In genomic region chr4:45759411-45759810, GRCm38 (mm10) we compare ENCODE assay signal across 26 mouse cellular contexts. TPM values are rescaled to one million over a fixed set of nuclear protein-coding genes. Genes with fewer than 3 reads are reported as not detected.
DNase-seq lines count a peak whose midpoint lies in the region; ATAC-seq lines count a peak whose summit lies in the region.
"Had no signal": no experiment of that assay in that cellular context is flagged by ENCODE, and none has a peak within 500 bp of the region (broad histone marks: within the 10 kb centered on the region; RNA-seq: fewer than 3 reads in every experiment).

No protein-coding gene starts in this region.

- DNase-seq in midbrain, embryonic 10.5 days (ENCODE audit: low spot score), result no peak
- no peak for DNase-seq in midbrain, embryonic 11.5 days (ENCODE audit: low spot score, missing footprints)
- peak; percentile 55 for DNase-seq in ZHBTc4 (ENCODE audit: low read depth, low spot score)
- no peak for DNase-seq in thymus, postnatal 25 days
- no peak for DNase-seq in adrenal gland, adult 8-10 months
- DNase-seq: adrenal gland, postnatal 36 days; B cell, adult 2 months; cerebellum, adult 2 months; gastrocnemius, postnatal 10 days; heart, postnatal 10 days; kidney, adult 18-20 months; kidney, postnatal 36 days; left cerebral cortex, postnatal 4 days; liver, embryonic 13.5 days; lung, adult 18-20 months; right cerebral cortex, adult 18-20 months; spleen, adult 18-20 months had no signal

- H3K9me3 ChIP-seq in midbrain, embryonic 10.5 days (replicated peaks), result no peaks in the 10 kb centered on the region; the same call in 1 of the 2 replicates
- no peaks in the 10 kb centered on the region for H3K9me3 ChIP-seq in midbrain, embryonic 11.5 days (ENCODE audit: control insufficient read depth, low read length)
- H3K9me3 ChIP-seq in forebrain, embryonic 15.5 days, result no peaks in the 10 kb centered on the region
- H3K9me3 ChIP-seq: embryonic facial prominence, embryonic 12.5 days; heart, embryonic 13.5 days; limb, embryonic 15.5 days; liver, embryonic 13.5 days had no signal

- no peak overlapping the region for H3K4me2 ChIP-seq in midbrain, embryonic 11.5 days
- no peak overlapping the region for H3K4me2 ChIP-seq in forebrain, embryonic 15.5 days (replicated peaks)
- H3K4me2 ChIP-seq: embryonic facial prominence, embryonic 12.5 days; heart, embryonic 13.5 days; limb, embryonic 15.5 days; liver, embryonic 13.5 days had no signal

- no peak overlapping the region for H3K4me3 ChIP-seq in midbrain, embryonic 10.5 days
- H3K4me3 ChIP-seq in midbrain, embryonic 11.5 days (ENCODE audit: low read depth, low read length), result no peak overlapping the region
- H3K4me3 ChIP-seq in forebrain, embryonic 15.5 days, result no peak overlapping the region
- H3K4me3 ChIP-seq: embryonic facial prominence, embryonic 12.5 days; heart, embryonic 13.5 days; layer of hippocampus, adult 2 months; limb, embryonic 15.5 days; liver, embryonic 13.5 days had no signal

- H3K27ac ChIP-seq in midbrain, embryonic 10.5 days (replicated peaks), result peak overlapping the region; percentile 60; the same call in 1 of the 2 replicates
- H3K27ac ChIP-seq in midbrain, embryonic 11.5 days (ENCODE audit: low read depth, low read length), result no peak overlapping the region
- peak overlapping the region; percentile 64 for H3K27ac ChIP-seq in forebrain, embryonic 15.5 days (replicated peaks)
- H3K27ac ChIP-seq: embryonic facial prominence, embryonic 12.5 days; heart, embryonic 13.5 days; layer of hippocampus, adult 2 months; limb, embryonic 15.5 days; liver, embryonic 13.5 days had no signal

- peaks cover 99% of the 10 kb centered on the region for H3K27me3 ChIP-seq in midbrain, embryonic 10.5 days (ENCODE audit: low read depth, poor library complexity, severe bottlenecking)
- H3K27me3 ChIP-seq in midbrain, embryonic 11.5 days (ENCODE audit: control insufficient read depth, insufficient read depth, low read length), result peaks cover 30% of the 10 kb centered on the region
- no peaks in the 10 kb centered on the region for H3K27me3 ChIP-seq in forebrain, embryonic 15.5 days
- H3K27me3 ChIP-seq: Patski had no signal

- H3K36me3 ChIP-seq in midbrain, embryonic 10.5 days, result no peaks in the 10 kb centered on the region
- no peaks in the 10 kb centered on the region for H3K36me3 ChIP-seq in midbrain, embryonic 11.5 days (ENCODE audit: control insufficient read depth, insufficient read depth, low read length)
- H3K36me3 ChIP-seq in forebrain, embryonic 15.5 days, result no peaks in the 10 kb centered on the region
- H3K36me3 ChIP-seq: embryonic facial prominence, embryonic 12.5 days; heart, embryonic 13.5 days; limb, embryonic 15.5 days; liver, embryonic 13.5 days had no signal

- ATAC-seq in midbrain, embryonic 11.5 days (ENCODE audit: low FRiP score), result no peak
- ATAC-seq in forebrain, embryonic 15.5 days (replicated peaks), result no peak; the same call in 1 of the 2 replicates
- ATAC-seq: hindbrain, embryonic 16.5 days; lung, postnatal 0 days; midbrain, embryonic 16.5 days; Patski had no signal

- WGBS in midbrain, embryonic 10.5 days, result 68% methylated on average over 8 of the region's 8 CpGs
- WGBS in midbrain, embryonic 11.5 days, result 57% methylated on average over 8 of the region's 8 CpGs
- 41% methylated on average over 8 of the region's 8 CpGs for WGBS in forebrain, embryonic 15.5 days

- peaks cover 43% of the 10 kb centered on the region for H3K4me1 ChIP-seq in midbrain, embryonic 10.5 days
- peaks cover 17% of the 10 kb centered on the region for H3K4me1 ChIP-seq in midbrain, embryonic 11.5 days (ENCODE audit: control insufficient read depth, insufficient read depth, low read length)
- H3K4me1 ChIP-seq in forebrain, embryonic 15.5 days, result peaks cover 77% of the 10 kb centered on the region

- H3K9ac ChIP-seq in midbrain, embryonic 11.5 days (ENCODE audit: low read length), result no peak overlapping the region
- no peak overlapping the region for H3K9ac ChIP-seq in forebrain, embryonic 15.5 days (replicated peaks)
- H3K9ac ChIP-seq: embryonic facial prominence, embryonic 12.5 days; heart, embryonic 13.5 days; limb, embryonic 15.5 days; liver, embryonic 13.5 days had no signal

RNA-seq across cellular contexts. Expression of gene Aldh1b1, which starts 39.4 kb away (rescaled TPM):
- polyA plus RNA-seq in midbrain, embryonic 10.5 days (2016; fragmentation: Nextera tagmentation; extraction: Ambion mirVana), result 4.6 and 5.1 TPM in 2 replicates
- polyA plus RNA-seq in midbrain, embryonic 11.5 days (2014; fragmentation: Nextera tagmentation; extraction: Ambion mirVana), result 3.1 TPM in 2 replicates
- polyA plus RNA-seq in forebrain, embryonic 15.5 days (2015; fragmentation: Nextera tagmentation; extraction: Ambion mirVana), result 25.7 and 27.4 TPM in 2 replicates
- total RNA-seq in adrenal gland, adult 8-10 months (2022), result 10 to 100 TPM; 39.2 to 46.2 (median 41.9) TPM
